15 mouse cellular contexts compared by ENCODE assay signal in the genomic region with DNA sequence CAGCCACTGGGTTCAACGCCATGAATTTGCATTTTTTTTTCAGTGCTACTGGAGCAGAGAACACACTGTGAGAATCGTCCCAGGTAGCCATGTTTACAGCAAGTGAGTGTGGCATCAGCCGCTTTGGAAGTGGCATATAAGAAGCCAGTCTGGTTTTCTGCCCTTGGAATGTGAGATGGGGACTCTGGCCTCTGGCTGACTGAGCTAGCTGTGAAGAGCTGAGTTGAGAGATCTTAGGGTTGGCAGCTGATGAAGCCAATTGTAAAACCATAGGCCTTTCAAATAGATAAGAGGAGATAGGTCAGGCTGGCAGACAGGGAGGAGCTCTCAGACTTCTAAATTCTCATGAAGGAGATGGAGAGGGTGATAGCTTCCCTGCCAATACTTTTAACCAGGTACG.
"Had no signal": no experiment of that assay in that cellular context is flagged by ENCODE, and none has a peak within 500 bp of the region (broad histone marks: within the 10 kb centered on the region; RNA-seq: fewer than 3 reads in every experiment).

No protein-coding gene starts in this region.

- H3K4me1 ChIP-seq: limb, embryonic 10.5 days; limb, embryonic 13.5 days; midbrain, embryonic 10.5 days had no signal

- H3K9me3 ChIP-seq: limb, embryonic 10.5 days; limb, embryonic 13.5 days had no signal

- H3K4me3 ChIP-seq: layer of hippocampus, adult 2 months; limb, embryonic 10.5 days; limb, embryonic 13.5 days; midbrain, embryonic 10.5 days had no signal

- H3K9ac ChIP-seq: limb, embryonic 13.5 days; liver, embryonic 14.5 days; liver, postnatal 0 days; lung, embryonic 14.5 days had no signal

- DNase-seq: layer of hippocampus, adult 9-11 months; liver; liver, postnatal 0 days; lung, embryonic 14.5 days; midbrain, embryonic 14.5 days; thymus, adult 2 months; thymus, postnatal 14 days; thymus, postnatal 4 days had no signal

- H3K27ac ChIP-seq: layer of hippocampus, adult 2 months; limb, embryonic 10.5 days; limb, embryonic 13.5 days; liver, embryonic 14.5 days; macrophage; midbrain, embryonic 10.5 days; stomach, postnatal 0 days had no signal

- H3K36me3 ChIP-seq: limb, embryonic 10.5 days; limb, embryonic 13.5 days; midbrain, embryonic 10.5 days had no signal

- H3K27me3 ChIP-seq: limb, embryonic 13.5 days had no signal
